Mouse (Mus musculus) intestine, embryonic 16.5 days (tissue): ENCODE data around the gene BC117090. TPM values are rescaled to one million over a fixed set of nuclear protein-coding genes. Genes with fewer than 3 reads are reported as not detected.

Experiments
- polyA plus RNA-seq: library from polyadenylated mRNA; unstranded; fragments of >200 nt; fragmentation: Nextera tagmentation; extraction: Ambion mirVana; gene quantifications from 2 replicates; pipeline ENCODE4 v1.2.1, GENCODE M21; 2015

Gene BC117090
- polyA plus RNA-seq, 1 experiment from 2014 or later = not detected

Other genes with a start within 250 kb of the BC117090 start
- gene Csta1, start 203.1 kb downstream of the BC117090 start, polyA plus RNA-seq = not detected in 2 replicates
- 1.1 TPM in 1 of 2 replicates, not detected in the other for gene Stfa2l1, start 177.5 kb downstream of the BC117090 start, polyA plus RNA-seq
- gene Gm5483, start 150.1 kb downstream of the BC117090 start, polyA plus RNA-seq = 1.6 and 2.4 TPM in 2 replicates
- not detected in 2 replicates for gene Gm5416, start 123.9 kb downstream of the BC117090 start, polyA plus RNA-seq
- 0.39 and 1.2 TPM in 2 replicates for gene 2010005H15Rik, start 112.9 kb downstream of the BC117090 start, polyA plus RNA-seq
- gene Stfa1, start 57.4 kb downstream of the BC117090 start, polyA plus RNA-seq = 3.8 and 7.1 TPM in 2 replicates
- 3.2 and 5.5 TPM in 2 replicates for gene BC100530, start 33.4 kb upstream of the BC117090 start, polyA plus RNA-seq
- 0.33 and 0.75 TPM in 2 replicates for gene Stfa2, start 74.1 kb upstream of the BC117090 start, polyA plus RNA-seq
- gene Stfa3, start 121.1 kb upstream of the BC117090 start, polyA plus RNA-seq = 1.4 and 2.3 TPM in 2 replicates
- gene Casr, start 227.8 kb upstream of the BC117090 start, polyA plus RNA-seq = 0.07 TPM in 1 of 2 replicates, not detected in the other